Mouse (Mus musculus): Measurements from ENCODE around the gene Gm13289. TPM values are rescaled to one million over a fixed set of nuclear protein-coding genes. Genes with fewer than 3 reads are reported as not detected.

Gene Gm13289
- polyA plus RNA-seq, 1 experiment from 2014 or later = not detected

- H3K4me3 ChIP-seq (ENCODE audit: low read depth, low read length) = no peak overlapping the region
- no peak for ATAC-seq (ENCODE audit: insufficient number of reproducible peaks, insufficient read depth, low FRiP score, low read depth)
- no peaks in the 10 kb centered on the region for H3K9me3 ChIP-seq (ENCODE audit: control insufficient read depth, low read depth, low read length)
- H3K36me3 ChIP-seq (ENCODE audit: control insufficient read depth, insufficient read depth, low read length) = no peaks in the 10 kb centered on the region
- WGBS = 26% methylated on average over 4 of the region's 4 CpGs
- H3K27ac ChIP-seq (ENCODE audit: low read length) = no peak overlapping the region
- H3K9ac ChIP-seq (replicated peaks; ENCODE audit: low read depth, low read length) = no peak overlapping the region
- H3K4me1 ChIP-seq (ENCODE audit: control insufficient read depth, insufficient read depth, low read length) = no peaks in the 10 kb centered on the region
- H3K27me3 ChIP-seq (ENCODE audit: control insufficient read depth, insufficient read depth, low read length) = no peaks in the 10 kb centered on the region; the same call in 1 of the 2 replicates
- H3K4me2 ChIP-seq (replicated peaks; ENCODE audit: low read depth, low read length) = no peak overlapping the region
Measured at GRCm38 (mm10) chr4:88822995-88823394, 46.3 kb downstream of the Gm13289 start.

Other genes with a start within 250 kb of the Gm13289 start
- gene Ifna15, start 218.7 kb upstream of the Gm13289 start, polyA plus RNA-seq (2014; fragmentation: Nextera tagmentation; extraction: Ambion mirVana) = not detected in 2 replicates
- not detected in 2 replicates for gene Ifna14, start 205.1 kb upstream of the Gm13289 start, polyA plus RNA-seq (2014; fragmentation: Nextera tagmentation; extraction: Ambion mirVana)
- not detected in 2 replicates for gene Ifna9, start 184.5 kb upstream of the Gm13289 start, polyA plus RNA-seq (2014; fragmentation: Nextera tagmentation; extraction: Ambion mirVana)
- not detected in 2 replicates for gene Ifna12, start 173.5 kb upstream of the Gm13289 start, polyA plus RNA-seq (2014; fragmentation: Nextera tagmentation; extraction: Ambion mirVana)
- not detected in 2 replicates for gene C87499, start 142.5 kb upstream of the Gm13289 start, polyA plus RNA-seq (2014; fragmentation: Nextera tagmentation; extraction: Ambion mirVana)
- gene Ifna13, start 132.5 kb upstream of the Gm13289 start, polyA plus RNA-seq (2014; fragmentation: Nextera tagmentation; extraction: Ambion mirVana) = not detected in 2 replicates
- not detected in 2 replicates for gene Ifna16, start 100.0 kb upstream of the Gm13289 start, polyA plus RNA-seq (2014; fragmentation: Nextera tagmentation; extraction: Ambion mirVana)
- gene Ifna2, start 93.0 kb upstream of the Gm13289 start, polyA plus RNA-seq (2014; fragmentation: Nextera tagmentation; extraction: Ambion mirVana) = not detected in 2 replicates
- gene Ifnab, start 85.6 kb upstream of the Gm13289 start, polyA plus RNA-seq (2014; fragmentation: Nextera tagmentation; extraction: Ambion mirVana) = not detected in 2 replicates
- 0.64 and 1.7 TPM in 2 replicates for gene Gm26566, start 55.1 kb upstream of the Gm13289 start, polyA plus RNA-seq (2014; fragmentation: Nextera tagmentation; extraction: Ambion mirVana)
- gene Klhl9, start 54.5 kb upstream of the Gm13289 start, polyA plus RNA-seq (2014; fragmentation: Nextera tagmentation; extraction: Ambion mirVana) = 121 and 128 TPM in 2 replicates
- not detected in 2 replicates for gene Gm13271, start 22.1 kb upstream of the Gm13289 start, polyA plus RNA-seq (2014; fragmentation: Nextera tagmentation; extraction: Ambion mirVana)
- 0.24 TPM in 1 of 2 replicates, not detected in the other for gene Gm13283, start 16.8 kb upstream of the Gm13289 start, polyA plus RNA-seq (2014; fragmentation: Nextera tagmentation; extraction: Ambion mirVana)
- gene Gm13290, start 3.1 kb upstream of the Gm13289 start, polyA plus RNA-seq (2014; fragmentation: Nextera tagmentation; extraction: Ambion mirVana) = 0.26 and 0.43 TPM in 2 replicates
- gene Gm13272, start 2.9 kb downstream of the Gm13289 start, polyA plus RNA-seq (2014; fragmentation: Nextera tagmentation; extraction: Ambion mirVana) = not detected in 2 replicates
- gene Ifnz, start 5.2 kb downstream of the Gm13289 start, polyA plus RNA-seq (2014; fragmentation: Nextera tagmentation; extraction: Ambion mirVana) = not detected in 2 replicates
- not detected in 2 replicates for gene Gm13276, start 8.8 kb downstream of the Gm13289 start, polyA plus RNA-seq (2014; fragmentation: Nextera tagmentation; extraction: Ambion mirVana)
- not detected in 2 replicates for gene Gm13277, start 11.7 kb downstream of the Gm13289 start, polyA plus RNA-seq (2014; fragmentation: Nextera tagmentation; extraction: Ambion mirVana)
- gene Gm13278, start 14.6 kb downstream of the Gm13289 start, polyA plus RNA-seq (2014; fragmentation: Nextera tagmentation; extraction: Ambion mirVana) = not detected in 2 replicates
- not detected in 2 replicates for gene Gm13275, start 17.6 kb downstream of the Gm13289 start, polyA plus RNA-seq (2014; fragmentation: Nextera tagmentation; extraction: Ambion mirVana)
- gene Gm13279, start 20.5 kb downstream of the Gm13289 start, polyA plus RNA-seq (2014; fragmentation: Nextera tagmentation; extraction: Ambion mirVana) = not detected in 2 replicates
- 1.00 and 1.5 TPM in 2 replicates for gene Gm13285, start 22.7 kb downstream of the Gm13289 start, polyA plus RNA-seq (2014; fragmentation: Nextera tagmentation; extraction: Ambion mirVana)
- not detected in 2 replicates for gene Gm13287, start 26.3 kb downstream of the Gm13289 start, polyA plus RNA-seq (2014; fragmentation: Nextera tagmentation; extraction: Ambion mirVana)
- gene Gm13288, start 28.6 kb downstream of the Gm13289 start, polyA plus RNA-seq (2014; fragmentation: Nextera tagmentation; extraction: Ambion mirVana) = not detected in 2 replicates
- not detected in 2 replicates for gene Ifna7, start 39.3 kb downstream of the Gm13289 start, polyA plus RNA-seq (2014; fragmentation: Nextera tagmentation; extraction: Ambion mirVana)
- gene Ifna11, start 43.0 kb downstream of the Gm13289 start, polyA plus RNA-seq (2014; fragmentation: Nextera tagmentation; extraction: Ambion mirVana) = not detected in 2 replicates
- gene Ifna6, start 50.5 kb downstream of the Gm13289 start, polyA plus RNA-seq (2014; fragmentation: Nextera tagmentation; extraction: Ambion mirVana) = not detected in 2 replicates
- not detected in 2 replicates for gene Ifna5, start 58.6 kb downstream of the Gm13289 start, polyA plus RNA-seq (2014; fragmentation: Nextera tagmentation; extraction: Ambion mirVana)
- gene Ifna4, start 64.9 kb downstream of the Gm13289 start, polyA plus RNA-seq (2014; fragmentation: Nextera tagmentation; extraction: Ambion mirVana) = not detected in 2 replicates
- not detected in 2 replicates for gene Ifna1, start 73.2 kb downstream of the Gm13289 start, polyA plus RNA-seq (2014; fragmentation: Nextera tagmentation; extraction: Ambion mirVana)
- gene Ifne, start 103.3 kb downstream of the Gm13289 start, polyA plus RNA-seq (2014; fragmentation: Nextera tagmentation; extraction: Ambion mirVana) = not detected in 2 replicates

Data from stomach, embryonic 14.5 days (tissue).